Mouse (Mus musculus) splenic B cell, adult 2 months (primary cell): ENCODE data around the gene Nanog.
A peak's percentile ranks its signal among the peaks of the same experiment; 100 is the strongest.
"Not testable (repeated sequence)": the region's sequence is repeated elsewhere in the genome, so short reads cannot be mapped to it uniquely, and the experiment has no call there.

ENCODE experiments used
- DNase-seq: peaks from one replicate; pipeline ENCODE4 v3.0.0-alpha.2; 2011; ENCODE audit warnings: low read depth, low spot score
- H3K27me3 ChIP-seq: 2 replicates; pipeline ENCODE4 v1.6.1; 2012; ENCODE audit warnings: mild to moderate bottlenecking, low read length, moderate library complexity, mixed read lengths; ENCODE audit not compliant: control insufficient read depth, poor library complexity, insufficient read depth, severe bottlenecking
- H3K36me3 ChIP-seq: 2 replicates; pipeline ENCODE4 v1.6.1; 2012; ENCODE audit warnings: mild to moderate bottlenecking, low read length, moderate library complexity, mixed read lengths; ENCODE audit not compliant: control insufficient read depth, poor library complexity, insufficient read depth, severe bottlenecking

Gene Nanog

GRCm38 (mm10) chr6:122718224-122718623 is 10.9 kb downstream of the Nanog start:
- not testable (repeated sequence) for DNase-seq, H3K36me3 ChIP-seq, H3K27me3 ChIP-seq

GRCm38 (mm10) chr6:122719942-122720341 is 12.7 kb downstream of the Nanog start:
- DNase-seq = peak; percentile 69
- Histone ChIP-seq H3K36me3 (no peaks in the 10 kb centered on the region), H3K27me3 (no peaks in the 10 kb centered on the region)

- peak; percentile 73 for DNase-seq
- peaks cover 14% of the 10 kb centered on the region for H3K36me3 ChIP-seq
- H3K27me3 ChIP-seq = no peaks in the 10 kb centered on the region
Measured at GRCm38 (mm10) chr6:122739952-122740351, 32.7 kb downstream of the Nanog start.

- peaks cover 8% of the 10 kb centered on the region; the same call in 1 of the 2 replicates for H3K36me3 ChIP-seq
- DNase-seq = peak; percentile 36
- no peaks in the 10 kb centered on the region for H3K27me3 ChIP-seq
Measured at GRCm38 (mm10) chr6:122741460-122742227, 34.4 kb downstream of the Nanog start.

GRCm38 (mm10) chr6:122742228-122742899 is 35.1 kb downstream of the Nanog start:
- H3K36me3 ChIP-seq = peaks cover 5% of the 10 kb centered on the region; the same call in 1 of the 2 replicates
- peak; percentile 80 for DNase-seq
- no peaks in the 10 kb centered on the region for H3K27me3 ChIP-seq

GRCm38 (mm10) chr6:122743353-122743752 is 36.1 kb downstream of the Nanog start:
- DNase-seq = peak; percentile 37
- peaks cover 3% of the 10 kb centered on the region; the same call in 1 of the 2 replicates for H3K36me3 ChIP-seq
- no peaks in the 10 kb centered on the region for H3K27me3 ChIP-seq

GRCm38 (mm10) chr6:122744505-122745249 is 37.4 kb downstream of the Nanog start:
- no peaks in the 10 kb centered on the region for H3K36me3 ChIP-seq
- no peaks in the 10 kb centered on the region for H3K27me3 ChIP-seq
- no peak for DNase-seq

GRCm38 (mm10) chr6:122750579-122750978 is 43.3 kb downstream of the Nanog start:
- H3K36me3 ChIP-seq = no peaks in the 10 kb centered on the region
- DNase-seq = peak; percentile 27
- no peaks in the 10 kb centered on the region for H3K27me3 ChIP-seq

GRCm38 (mm10) chr6:122755913-122756312 is 48.6 kb downstream of the Nanog start:
- Histone ChIP-seq H3K27me3 (no peaks in the 10 kb centered on the region), H3K36me3 (no peaks in the 10 kb centered on the region)
- DNase-seq = peak; percentile 57

- H3K36me3 ChIP-seq = no peaks in the 10 kb centered on the region
- no peaks in the 10 kb centered on the region for H3K27me3 ChIP-seq
- DNase-seq = no peak
Measured at GRCm38 (mm10) chr6:122758732-122759131, 51.4 kb downstream of the Nanog start.

- H3K27me3 ChIP-seq = no peaks in the 10 kb centered on the region
- H3K36me3 ChIP-seq = no peaks in the 10 kb centered on the region
- peak; percentile 61 for DNase-seq
Measured at GRCm38 (mm10) chr6:122761011-122761599, 53.8 kb downstream of the Nanog start.

GRCm38 (mm10) chr6:122761901-122762300 is 54.6 kb downstream of the Nanog start:
- Histone ChIP-seq H3K36me3 (no peaks in the 10 kb centered on the region), H3K27me3 (no peaks in the 10 kb centered on the region)

GRCm38 (mm10) chr6:122762480-122762879 is 55.2 kb downstream of the Nanog start:
- no peak for DNase-seq
- H3K36me3 ChIP-seq = no peaks in the 10 kb centered on the region
- H3K27me3 ChIP-seq = no peaks in the 10 kb centered on the region

More at GRCm38 (mm10) chr6:122761901-122762300, 54.6 kb downstream of the Nanog start:
- no peak for DNase-seq

- no peaks in the 10 kb centered on the region for H3K27me3 ChIP-seq
- DNase-seq = no peak
- H3K36me3 ChIP-seq = no peaks in the 10 kb centered on the region
Measured at GRCm38 (mm10) chr6:122762952-122763700, 55.8 kb downstream of the Nanog start.
